Mouse (Mus musculus): ENCODE measurements around the gene Ucp3. TPM values are rescaled to one million over a fixed set of nuclear protein-coding genes. Genes with fewer than 3 reads are reported as not detected.

Ucp3 gene
- not detected for polyA plus RNA-seq (2017; shearing (Covaris generic))

DNA sequence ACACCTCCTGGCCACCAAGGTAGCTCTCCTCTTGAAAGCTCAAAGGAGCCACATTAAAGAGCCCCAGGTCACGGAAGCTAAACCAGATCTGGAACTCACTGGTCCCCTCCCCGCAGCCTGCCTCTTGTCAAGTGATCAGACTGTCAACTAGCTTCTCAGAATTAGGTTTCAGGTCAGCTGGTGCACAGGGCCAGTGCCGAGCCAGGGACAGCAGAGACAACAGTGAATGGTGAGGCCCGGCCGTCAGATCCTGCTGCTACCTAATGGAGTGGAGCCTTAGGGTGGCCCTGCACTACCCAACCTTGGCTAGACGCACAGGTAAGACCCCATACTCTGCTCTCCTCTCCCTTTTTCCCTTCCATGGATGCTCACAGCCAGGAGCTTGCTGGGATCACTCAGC, at the start of gene Ucp3:
TSS of gene Ucp3 (plus strand) at position 214 of the 400 bp plus-strand sequence.

GRCm38 (mm10) chr7:100493117-100493483, 20.3 kb downstream of the Ucp3 start, which contains the start of gene Ucp2:
Gene Ucp2, plus strand, starts transcription at chr7:100493337.

GRCm38 (mm10) chr7:100514573-100514972, 41.8 kb downstream of the Ucp3 start, which contains the start of gene Dnajb13:
Gene Dnajb13, minus strand, starts transcription at chr7:100514960.

Other genes starting within 250 kb of the Ucp3 start
- gene Pgm2l1, start 245.6 kb upstream of the Ucp3 start, polyA plus RNA-seq (2017; shearing (Covaris generic)): 4.7 TPM
- gene P4ha3, start 187.5 kb upstream of the Ucp3 start, polyA plus RNA-seq (2017; shearing (Covaris generic)): not detected
- gene C2cd3, start 100.8 kb upstream of the Ucp3 start, polyA plus RNA-seq (2017; shearing (Covaris generic)): 65.5 TPM
- 35.8 TPM for gene Ppme1, start 100.7 kb upstream of the Ucp3 start, polyA plus RNA-seq (2017; shearing (Covaris generic))
- 1,823 TPM for gene Ucp2, start 20.3 kb downstream of the Ucp3 start, polyA plus RNA-seq (2017; shearing (Covaris generic))
- gene Dnajb13, start 42.0 kb downstream of the Ucp3 start, polyA plus RNA-seq (2017; shearing (Covaris generic)): 17.6 TPM
- 26.5 TPM for gene Coa4, start 64.1 kb downstream of the Ucp3 start, polyA plus RNA-seq (2017; shearing (Covaris generic))
- 8.4 TPM for gene Rab6a, start 134.4 kb downstream of the Ucp3 start, polyA plus RNA-seq (2017; shearing (Covaris generic))
- gene Mrpl48, start 135.3 kb downstream of the Ucp3 start, polyA plus RNA-seq (2017; shearing (Covaris generic)): 51.9 TPM
- 0.20 TPM for gene Plekhb1, start 189.4 kb downstream of the Ucp3 start, polyA plus RNA-seq (2017; shearing (Covaris generic))
- 30.2 TPM for gene Fam168a, start 233.6 kb downstream of the Ucp3 start, polyA plus RNA-seq (2017; shearing (Covaris generic))